Mouse (Mus musculus): ENCODE measurements at regions not wholly inside any gene's neighbourhood (a gene's known extent, or its start where the extent isn't known, plus 50 kb on each side); places are given as distances from the start of the nearest gene placed in this dataset.

DNA sequence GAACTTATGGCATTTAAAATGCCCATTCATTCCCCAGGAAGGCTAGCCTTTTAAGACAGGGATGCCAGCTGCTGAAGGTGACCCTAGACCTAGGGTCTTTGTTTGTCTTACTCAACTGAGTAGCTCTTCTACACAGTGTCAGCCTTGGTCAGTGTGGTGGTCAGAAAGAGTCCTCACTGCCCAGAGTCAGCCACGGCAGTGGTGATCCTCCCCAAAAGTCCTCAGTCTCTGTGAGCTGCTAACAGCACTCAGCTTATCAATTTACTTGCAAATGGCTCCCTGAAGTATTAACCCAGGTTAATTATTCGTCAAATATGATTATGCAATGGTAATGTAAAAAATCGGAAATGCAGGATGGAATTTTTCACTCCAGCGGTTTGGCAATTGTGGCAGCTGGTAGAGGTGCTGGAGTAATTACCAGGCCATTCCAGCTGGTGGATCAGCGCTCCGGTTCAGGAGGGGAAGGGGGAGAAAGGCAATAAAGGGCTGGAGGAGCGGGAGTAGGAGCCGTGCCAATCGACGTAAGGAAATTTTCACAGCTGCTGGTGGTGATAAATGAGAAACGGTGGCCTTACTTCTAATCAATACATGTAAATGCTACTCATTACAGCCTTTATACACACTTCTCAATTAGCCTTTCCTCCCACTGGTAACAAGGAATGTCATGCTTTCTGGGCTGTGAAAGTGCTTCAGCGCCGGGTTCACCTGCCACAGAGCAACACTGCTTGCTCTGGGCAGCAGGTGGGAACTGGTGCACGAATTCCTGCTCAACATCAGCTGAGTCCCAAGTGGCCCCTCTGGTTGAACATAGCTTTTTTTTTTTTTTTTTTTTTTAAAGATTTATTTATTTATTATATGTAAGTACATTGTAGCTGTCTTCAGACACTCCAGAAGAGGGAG lies 60.1 kb upstream of the Pou6f2 start:
- Histone ChIP-seq H3K27me3 (replicated peaks; ENCODE audit: control insufficient read depth, insufficient read depth, low read length) (no peaks in the 10 kb centered on the region), H3K4me1 (replicated peaks; ENCODE audit: control insufficient read depth, insufficient read depth, low read length) (no peaks in the 10 kb centered on the region), H3K36me3 (ENCODE audit: control insufficient read depth, insufficient read depth, low read length) (no peaks in the 10 kb centered on the region), H3K9ac (ENCODE audit: low read length) (no peak overlapping the region), H3K27ac (ENCODE audit: low read depth) (no peak overlapping the region), H3K9me3 (ENCODE audit: control insufficient read depth, low read length) (no peaks in the 10 kb centered on the region), H3K4me2 (ENCODE audit: low read length) (no peak overlapping the region), H3K4me3 (ENCODE audit: low read depth, low read length) (no peak overlapping the region)
- ATAC-seq (replicated peaks; ENCODE audit: low FRiP score, low TSS enrichment, low read depth) = no peak
- DNase-seq (ENCODE audit: low spot score) = no peak
- whole genome bisulfite sequencing = 41% methylated on average over 14 of the region's 14 CpGs

All from intestine, embryonic 14.5 days (tissue).